Mouse (Mus musculus): Measurements from ENCODE around the gene Taz.
A peak's percentile ranks its signal among the peaks of the same experiment; 100 is the strongest.

Taz gene

GRCm38 (mm10) chrX:74281732-74282394, at the start of gene Taz, which contains the start of gene Dnase1l1:
Gene Taz, plus strand, starts transcription at chrX:74281912.
Gene Dnase1l1, minus strand, starts transcription at chrX:74282337.
- peak; percentile 89 for DNase-seq (ENCODE audit: inconsistent ontology term)

GRCm38 (mm10) chrX:74233196-74233595, 48.5 kb upstream of the Taz start:
- no peak for DNase-seq (ENCODE audit: inconsistent ontology term)

GRCm38 (mm10) chrX:74240332-74240731, 41.4 kb upstream of the Taz start:
- no peak for DNase-seq (ENCODE audit: inconsistent ontology term)

GRCm38 (mm10) chrX:74243396-74243795, 38.3 kb upstream of the Taz start:
- no peak for DNase-seq (ENCODE audit: inconsistent ontology term)

GRCm38 (mm10) chrX:74243807-74244206, 37.9 kb upstream of the Taz start:
- DNase-seq (ENCODE audit: inconsistent ontology term) = peak; percentile 23

DNA sequence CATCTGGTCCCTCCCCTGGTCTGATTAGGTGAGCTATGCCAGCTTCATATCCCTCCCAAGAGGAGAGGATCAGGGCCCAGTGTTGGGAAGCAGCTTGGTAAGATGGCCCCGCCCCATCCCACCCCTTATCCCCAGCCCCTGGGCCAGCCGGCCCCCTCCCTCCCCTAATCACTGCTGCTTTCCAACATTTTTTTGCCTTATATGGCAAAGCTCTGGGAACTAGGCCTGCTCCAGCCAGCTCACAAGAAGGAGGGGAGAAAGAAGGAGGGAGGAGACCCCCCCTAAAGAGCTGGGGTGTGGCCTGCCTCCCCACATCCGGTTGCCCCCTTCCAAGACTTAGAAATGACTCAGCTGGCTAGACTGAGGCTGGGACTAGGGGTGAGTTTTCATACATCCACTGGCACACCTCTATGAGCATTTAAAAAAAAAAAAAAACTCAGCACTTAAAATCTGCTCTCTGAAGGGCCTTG, 37.1 kb upstream of the Taz start:
- DNase-seq (ENCODE audit: inconsistent ontology term) = peak; percentile 95

DNA sequence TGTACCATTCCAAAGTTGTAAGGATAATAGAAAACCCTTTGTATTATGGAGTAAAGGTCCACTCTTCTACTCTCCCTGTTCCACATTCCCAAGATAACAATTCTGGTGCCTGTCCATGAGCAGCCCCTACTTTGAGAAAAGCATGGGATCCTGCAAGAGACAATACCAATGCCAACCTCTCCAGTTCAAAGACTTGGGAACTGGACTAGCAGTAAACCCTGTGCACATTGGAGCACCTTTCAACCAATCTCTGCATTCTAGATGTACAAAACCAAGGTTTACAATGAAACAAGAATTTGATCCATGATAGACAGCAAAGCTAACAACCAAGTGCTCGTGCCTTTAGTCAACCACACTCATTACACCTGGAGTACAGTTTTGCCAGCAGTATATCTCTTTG, 36.6 kb upstream of the Taz start:
- no peak for DNase-seq (ENCODE audit: inconsistent ontology term)

DNA sequence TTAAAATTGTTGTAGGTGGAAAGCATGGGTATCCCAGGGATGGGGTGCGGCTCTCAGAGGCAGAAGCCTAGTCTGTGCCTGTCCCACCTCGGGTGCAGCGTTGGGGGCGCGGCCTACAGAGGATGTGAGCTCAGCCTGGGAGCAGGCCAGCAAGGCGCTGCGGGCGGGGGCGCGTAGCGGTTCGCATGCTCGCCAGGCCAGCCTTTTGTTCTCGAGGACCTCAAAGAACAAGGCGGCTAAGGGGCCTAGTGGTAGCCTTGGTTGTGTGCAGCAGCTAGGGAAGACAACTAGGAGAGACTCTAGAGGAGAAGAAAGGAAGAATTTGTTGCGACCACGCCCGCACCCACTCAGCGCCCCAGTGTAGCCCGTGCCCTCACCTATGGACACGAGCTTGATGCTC, 36.0 kb upstream of the Taz start:
- peak; percentile 87 for DNase-seq (ENCODE audit: inconsistent ontology term)

DNA sequence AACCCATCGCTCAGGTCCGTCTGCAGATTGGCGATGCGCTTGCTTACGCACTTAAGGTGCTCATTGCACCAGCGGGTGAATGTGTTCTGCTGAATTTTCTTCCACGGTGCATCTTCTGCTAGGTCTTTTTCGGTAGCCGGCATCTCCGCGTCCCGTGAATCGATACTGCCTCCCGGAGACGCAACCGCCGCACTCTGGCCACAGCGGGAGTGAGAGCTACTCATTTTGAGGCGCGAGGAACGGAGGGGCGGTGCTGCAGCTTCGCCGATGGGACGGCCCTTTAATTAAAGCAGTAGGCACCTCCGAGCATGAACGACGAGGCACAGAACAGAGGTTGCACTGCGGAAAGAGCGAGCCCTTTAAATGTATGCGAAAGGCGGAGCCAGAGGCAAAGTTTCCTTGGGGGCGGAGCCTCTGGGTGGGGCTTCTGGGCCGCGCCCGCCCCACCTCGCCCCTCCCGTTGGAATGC, 35.5 kb upstream of the Taz start:
- DNase-seq (ENCODE audit: inconsistent ontology term) = peak; percentile 92

GRCm38 (mm10) chrX:74246693-74247092, 35.0 kb upstream of the Taz start:
- no peak for DNase-seq (ENCODE audit: inconsistent ontology term)

GRCm38 (mm10) chrX:74248651-74249050, 33.1 kb upstream of the Taz start:
- DNase-seq (ENCODE audit: inconsistent ontology term) = peak; percentile 77

DNA sequence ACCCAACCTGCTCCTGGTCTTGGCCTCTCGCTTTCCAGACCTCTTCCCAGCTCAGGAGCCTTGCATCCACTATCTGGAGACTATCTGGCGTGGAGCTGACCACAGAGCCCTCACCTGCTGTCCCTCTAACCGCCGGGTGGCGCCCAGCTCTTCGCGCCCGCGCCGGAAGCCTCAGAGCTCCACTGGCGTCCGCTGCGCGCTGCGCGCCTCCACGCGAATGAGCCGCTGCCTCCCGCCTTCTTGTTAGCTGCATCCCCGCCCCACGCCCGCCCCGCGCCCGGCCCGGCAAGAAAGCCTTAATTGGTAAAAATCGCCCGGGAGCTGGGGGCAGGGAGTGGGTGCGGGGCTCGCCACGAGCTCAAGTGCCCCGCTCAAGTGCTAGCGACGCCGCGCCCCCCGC, 32.1 kb upstream of the Taz start, which contains the start of gene Flna:
Gene Flna, minus strand, starts transcription at position 206 of the 400 bp plus-strand sequence.
- DNase-seq (ENCODE audit: inconsistent ontology term) = peak; percentile 83

GRCm38 (mm10) chrX:74254153-74254887, 27.4 kb upstream of the Taz start, which contains the start of gene Emd:
Gene Emd, plus strand, starts transcription at chrX:74254687.
- DNase-seq (ENCODE audit: inconsistent ontology term) = peak; percentile 93

GRCm38 (mm10) chrX:74254888-74255565, 26.7 kb upstream of the Taz start:
- DNase-seq (ENCODE audit: inconsistent ontology term) = no peak

DNA sequence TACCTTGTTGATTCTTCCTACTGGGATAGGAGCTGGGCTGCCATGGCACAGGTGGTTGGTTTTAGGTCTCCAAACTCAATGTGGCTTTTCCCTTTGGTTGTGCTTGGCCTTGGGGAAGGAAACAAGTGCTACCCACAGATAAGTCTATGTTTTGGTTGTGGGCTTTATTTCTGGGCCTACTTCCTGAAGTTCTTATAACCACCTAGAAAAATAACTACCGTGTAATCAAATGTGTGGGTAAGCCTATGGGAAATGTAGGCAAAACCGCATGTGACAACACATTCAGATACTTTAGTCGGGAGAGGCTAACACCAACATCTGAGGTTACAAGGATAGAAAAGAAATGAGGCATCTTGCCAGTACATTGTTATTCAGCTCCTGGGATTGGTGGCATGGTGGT, 24.0 kb upstream of the Taz start:
- DNase-seq (ENCODE audit: inconsistent ontology term) = no peak

DNA sequence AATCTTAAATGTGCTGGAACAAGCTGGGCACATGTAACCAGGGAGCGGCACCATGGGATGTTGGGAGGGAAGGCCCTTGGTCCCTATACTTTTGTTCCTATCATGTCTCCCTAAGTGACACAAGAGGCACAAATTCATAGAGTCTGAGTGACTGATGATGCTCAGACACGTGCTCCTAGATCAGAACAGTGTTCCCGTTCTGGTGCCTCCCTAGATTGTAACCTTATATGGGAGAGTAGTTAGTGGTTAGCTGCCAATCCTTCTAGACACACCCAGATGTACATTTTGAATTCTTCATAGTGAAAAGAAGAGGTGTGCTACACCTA, 12.0 kb upstream of the Taz start:
- no peak for DNase-seq (ENCODE audit: inconsistent ontology term)

DNA sequence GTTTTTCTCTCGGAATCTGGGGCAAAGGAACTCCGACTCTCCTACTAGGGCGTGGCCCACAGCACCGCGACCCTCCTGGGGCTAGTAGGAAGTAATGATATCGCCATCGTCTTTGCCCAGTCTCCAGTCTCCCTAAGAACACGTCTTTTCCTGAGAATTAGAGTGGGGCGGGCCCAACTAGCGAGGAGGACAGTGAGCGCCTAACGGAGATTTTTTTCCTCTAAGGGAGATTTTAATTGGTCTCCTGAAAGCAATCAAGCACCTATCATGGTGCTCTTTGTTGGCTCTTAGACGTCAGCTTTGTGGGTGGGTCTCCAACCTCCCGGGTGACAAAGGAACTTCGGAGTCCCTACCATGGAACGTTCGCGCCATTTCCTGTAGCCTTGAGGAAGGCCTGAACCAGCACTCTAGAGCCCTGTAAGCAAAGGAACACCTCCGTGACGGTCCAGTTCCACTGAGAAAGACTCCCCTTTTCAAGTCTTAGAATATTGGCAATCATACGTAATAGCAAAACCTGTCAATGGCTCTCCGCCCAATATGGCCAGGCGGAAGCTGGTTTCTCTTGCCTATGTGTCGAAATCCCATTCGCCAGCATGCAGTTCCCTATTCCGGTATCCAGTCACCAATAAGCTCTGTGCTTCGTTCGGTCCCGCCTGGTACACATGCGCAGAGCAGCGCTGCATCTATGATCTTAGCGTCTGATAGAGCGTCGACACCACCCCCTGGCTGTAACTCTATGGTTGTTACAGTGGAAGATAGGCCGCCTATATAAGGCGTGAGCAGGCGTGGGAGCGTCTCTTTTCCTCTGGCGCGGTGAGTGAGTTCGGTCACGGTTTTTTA, 11.4 kb upstream of the Taz start, which contains the start of gene Rpl10:
Gene Rpl10, plus strand, starts transcription at position 751 of the 840 bp plus-strand sequence.
- peak; percentile 96 for DNase-seq (ENCODE audit: inconsistent ontology term)

- peak; percentile 16 for DNase-seq (ENCODE audit: inconsistent ontology term)
Observed at GRCm38 (mm10) chrX:74270902-74271551, 10.7 kb upstream of the Taz start.

DNA sequence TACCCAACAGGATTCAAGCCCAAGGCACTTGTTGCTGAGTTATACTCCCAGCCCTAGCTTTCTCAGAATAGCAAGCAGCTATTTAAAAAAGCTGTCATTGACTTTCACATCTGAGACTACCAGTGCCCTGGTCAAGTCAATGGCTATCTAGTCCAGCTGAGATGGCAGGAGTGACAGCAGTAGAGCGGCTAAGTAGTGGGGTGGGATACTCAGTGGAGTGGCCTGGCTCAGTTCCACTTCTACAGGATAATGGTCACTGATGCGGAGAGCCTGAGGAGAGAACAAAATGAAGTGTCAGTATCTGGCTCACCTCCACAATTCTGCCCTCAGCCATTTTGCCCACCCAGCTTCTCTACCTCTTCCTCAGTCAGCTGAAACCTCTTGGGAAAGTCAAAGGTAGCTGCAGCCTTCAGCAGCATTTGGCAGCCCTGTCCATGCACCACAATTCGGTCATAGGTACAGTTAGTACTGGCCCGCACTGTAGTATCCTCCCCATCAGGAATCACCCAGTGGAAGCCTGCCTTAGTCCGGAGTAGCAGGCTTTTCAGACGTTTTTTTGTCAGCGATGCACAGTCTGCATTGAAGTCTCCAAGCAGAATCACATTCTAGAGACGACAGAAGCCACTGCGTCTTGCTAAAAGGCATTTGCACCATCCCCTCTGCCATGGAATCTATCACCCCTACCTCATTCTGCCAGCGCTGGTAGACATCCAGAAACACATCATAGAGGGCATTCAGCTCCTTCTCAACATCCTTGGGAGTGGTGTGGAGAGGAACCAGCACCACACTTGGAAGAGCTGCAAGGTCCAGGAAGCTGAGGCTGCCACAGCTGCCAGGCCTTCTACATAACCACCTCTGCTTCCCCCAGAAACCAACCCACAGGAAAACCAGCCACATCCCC, 8.0 kb upstream of the Taz start:
- no peak for DNase-seq (ENCODE audit: inconsistent ontology term)

- no peak for DNase-seq (ENCODE audit: inconsistent ontology term)
Observed at GRCm38 (mm10) chrX:74277916-74278315, 3.8 kb upstream of the Taz start.
